In genomic region chr5:111509014-111509561, GRCm38 (mm10) we compare ENCODE assay signal across 8 mouse cellular contexts.
DNase-seq lines count a peak whose midpoint lies in the region; ATAC-seq and TF ChIP-seq lines count a peak whose summit lies in the region.

No protein-coding gene starts in this region.

- TF ChIP-seq CTCF in lung, embryonic 14.5 days (IDR thresholded peaks at IDR 0.05; ENCODE audit: low read depth), result no peak

- H3K9me3 ChIP-seq in lung, embryonic 14.5 days (ENCODE audit: low read depth, low read length), result no peaks in the 10 kb centered on the region

- no peaks in the 10 kb centered on the region for H3K27me3 ChIP-seq in lung, embryonic 14.5 days (ENCODE audit: insufficient read depth, low read length)

- WGBS in lung, embryonic 14.5 days, result 3% methylated on average over 19 of the region's 21 CpGs

- peak overlapping the region; percentile 45 for H3K9ac ChIP-seq in lung, embryonic 14.5 days

- peaks cover 19% of the 10 kb centered on the region for H3K4me1 ChIP-seq in lung, embryonic 14.5 days (ENCODE audit: insufficient read depth)

- peak overlapping the region; percentile 26 for H3K4me3 ChIP-seq in lung, embryonic 14.5 days (ENCODE audit: low read depth, low read length)

- H3K27ac ChIP-seq in lung, embryonic 14.5 days (ENCODE audit: low read depth), result peak overlapping the region; percentile 76

- ATAC-seq in lung, embryonic 14.5 days (ENCODE audit: insufficient read depth), result peak; percentile 66
- peak; percentile 77 for ATAC-seq in neutrophil, adult 5-6 weeks (ENCODE audit: extremely low read depth, insufficient number of reproducible peaks, low FRiP score, poor library complexity, severe bottlenecking)

- peak; percentile 99 for DNase-seq in 416B (ENCODE audit: low read depth)
- DNase-seq in adrenal gland, adult 8-10 months, result peak; percentile 49
- peak; percentile 69 for DNase-seq in gastrocnemius, postnatal 25 days
- peak; percentile 49 for DNase-seq in kidney, adult 11 months
- peak; percentile 81 for DNase-seq in lung, embryonic 14.5 days
- no peak for DNase-seq in left cerebral cortex, adult 18-20 months (ENCODE audit: low spot score in 2 of 2)
- DNase-seq in right cerebral cortex, postnatal 25 days, result no peak

- H3K36me3 ChIP-seq in lung, embryonic 14.5 days (ENCODE audit: insufficient read depth), result no peaks in the 10 kb centered on the region

- peak overlapping the region; percentile 52 for H3K4me2 ChIP-seq in lung, embryonic 14.5 days

Comparison
In these comparisons a context has a peak if more than half of its experiments do, and no peak if none do; other contexts are left out.
1. DNase-seq: peak in 416B (single experiment), adrenal gland, adult 8-10 months (single experiment), gastrocnemius, postnatal 25 days (single experiment), kidney, adult 11 months (single experiment) and lung, embryonic 14.5 days (single experiment); none in left cerebral cortex, adult 18-20 months (0 of 2) and right cerebral cortex, postnatal 25 days (single experiment).